Mouse (Mus musculus): ENCODE data around the gene Shisa5. TPM values are rescaled to one million over a fixed set of nuclear protein-coding genes. Genes with fewer than 3 reads are reported as not detected.

Shisa5 gene
- total and polyA plus RNA-seq, 3 experiments, result 41.0 to 71.7 TPM; not detected in 1

DNA sequence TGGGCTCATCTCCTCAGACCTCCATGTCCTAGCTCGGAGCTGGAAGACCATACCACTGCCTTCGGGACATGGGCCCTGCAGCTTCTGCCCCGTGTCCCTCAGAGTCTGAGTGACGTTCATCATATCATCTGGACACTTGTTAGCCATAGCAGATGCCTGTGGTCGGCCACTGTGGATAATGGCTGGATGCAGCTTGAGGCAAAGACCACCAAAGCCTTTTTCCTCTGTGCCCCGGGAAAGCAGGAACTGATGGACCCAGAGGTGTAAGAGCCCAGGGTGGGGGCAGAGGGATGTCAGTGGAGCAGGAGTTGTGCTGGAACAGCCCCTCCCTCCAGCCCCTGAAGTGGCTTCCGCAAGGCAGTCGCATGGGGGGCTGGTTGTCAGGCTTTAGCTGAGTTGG is 6.7 kb upstream of the Shisa5 start:
- Histone ChIP-seq H3K4me1 (ENCODE audit: control insufficient read depth in 1 of 2, insufficient read depth in 2 of 2, low read length in 2 of 2) (peaks cover 5 to 11% of the 10 kb centered on the region in 2 experiments), H3K9ac (ENCODE audit: control insufficient read depth, low read depth, low read length, poor library complexity, severe bottlenecking) (no peak overlapping the region), H3K27ac (ENCODE audit: control insufficient read depth, low read depth, low read length) (no peak overlapping the region), H3K36me3 (ENCODE audit: control insufficient read depth in 1 of 2, insufficient read depth in 2 of 2, low read length in 2 of 2) (peaks cover 0 to 7% of the 10 kb centered on the region in 2 experiments; a peak in 2 of 4 replicates), H3K79me2 (ENCODE audit: control insufficient read depth, insufficient read depth, low read length, poor library complexity) (no peaks in the 10 kb centered on the region), H3K27me3 (ENCODE audit: control insufficient read depth in 1 of 2, insufficient read depth in 2 of 2, low read length in 2 of 2) (no peaks in the 10 kb centered on the region), H3K9me3 (replicated peaks; ENCODE audit: insufficient read depth, low read length) (no peaks in the 10 kb centered on the region), H3K4me3 (ENCODE audit: control insufficient read depth in 1 of 2, insufficient read depth in 1 of 2, low read depth in 2 of 2, low read length in 2 of 2) (no peak overlapping the region)
- no peak for DNase-seq (ENCODE audit: low read depth, low spot score)
- TF ChIP-seq E2F4 (IDR thresholded peaks at IDR 0.05; ENCODE audit: borderline replicate concordance, low read depth, low read length) (no peak), CHD2 (IDR thresholded peaks at IDR 0.05; ENCODE audit: low read length) (no peak), KAT2A (conservative IDR thresholded peaks at IDR 0.05; ENCODE audit: low read depth, low read length) (no peak), MYC (IDR thresholded peaks at IDR 0.05; ENCODE audit: low read depth, low read length) (no peak)

DNA sequence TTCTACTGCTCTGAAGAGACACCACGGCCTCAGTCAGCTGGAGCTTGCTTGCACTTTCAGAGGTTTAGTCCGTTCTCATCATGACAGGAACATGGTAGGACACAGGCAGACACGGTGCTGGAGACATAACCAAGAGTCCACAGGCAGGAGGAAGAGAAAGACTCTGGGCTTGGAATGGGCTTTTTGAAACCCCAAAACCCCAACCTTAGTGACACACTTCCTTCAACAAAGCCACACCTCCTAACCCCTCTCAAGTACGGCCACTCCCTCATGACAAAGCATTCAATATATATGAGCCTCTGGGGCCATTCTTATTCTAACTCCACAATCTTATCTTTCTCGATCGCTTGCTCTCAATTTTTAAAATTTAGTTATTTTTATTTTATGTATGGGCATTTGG is 5.9 kb upstream of the Shisa5 start:
- Histone ChIP-seq H3K27me3 (ENCODE audit: control insufficient read depth in 1 of 2, insufficient read depth in 2 of 2, low read length in 2 of 2) (no peaks in the 10 kb centered on the region), H3K4me3 (ENCODE audit: control insufficient read depth in 1 of 2, insufficient read depth in 1 of 2, low read depth in 2 of 2, low read length in 2 of 2) (peak overlapping the region; percentile 37 to 43; a peak in 2 of 4 replicates), H3K9ac (ENCODE audit: control insufficient read depth, low read depth, low read length, poor library complexity, severe bottlenecking) (peak overlapping the region; percentile 59), H3K27ac (ENCODE audit: control insufficient read depth, low read depth, low read length) (peak overlapping the region; percentile 65), H3K36me3 (ENCODE audit: control insufficient read depth in 1 of 2, insufficient read depth in 2 of 2, low read length in 2 of 2) (peaks cover 0 to 7% of the 10 kb centered on the region in 2 experiments; a peak in 2 of 4 replicates), H3K4me1 (ENCODE audit: control insufficient read depth in 1 of 2, insufficient read depth in 2 of 2, low read length in 2 of 2) (peaks cover 5 to 11% of the 10 kb centered on the region in 2 experiments), H3K79me2 (ENCODE audit: control insufficient read depth, insufficient read depth, low read length, poor library complexity) (no peaks in the 10 kb centered on the region), H3K9me3 (replicated peaks; ENCODE audit: insufficient read depth, low read length) (no peaks in the 10 kb centered on the region)
- peak; percentile 38; the same call in 1 of the 2 replicates for TF ChIP-seq HCFC1 (IDR thresholded peaks at IDR 0.05; ENCODE audit: low read depth, low read length)
- TF ChIP-seq NELFE (IDR thresholded peaks at IDR 0.05; ENCODE audit: low read depth, low read length), result peak; percentile 38; the same call in 1 of the 2 replicates
- TF ChIP-seq ETS1 (IDR thresholded peaks at IDR 0.05; ENCODE audit: low read depth, low read length), result no peak
- TF ChIP-seq POLR2A (IDR thresholded peaks at IDR 0.05; ENCODE audit: control insufficient read depth in 1 of 2, insufficient read depth in 1 of 2, low read depth in 1 of 2, low read length in 2 of 2, poor library complexity in 1 of 2), result peak in 1 of 2 experiments; percentile 60; a peak in 1 of 4 replicates
- TF ChIP-seq NRF1 (IDR thresholded peaks at IDR 0.05; ENCODE audit: insufficient read depth, low read depth, low read length, poor library complexity, severe bottlenecking), result no peak
- no peak for TF ChIP-seq ZMIZ1 (IDR thresholded peaks at IDR 0.05; ENCODE audit: low read depth, low read length)
- TF ChIP-seq GABPA (IDR thresholded peaks at IDR 0.05; ENCODE audit: low read depth, low read length), result no peak
- no peak for TF ChIP-seq MAFK (IDR thresholded peaks at IDR 0.05; ENCODE audit: borderline replicate concordance, low read depth, low read length)
- no peak for TF ChIP-seq MAZ (IDR thresholded peaks at IDR 0.05; ENCODE audit: low read depth, low read length)
- peak; percentile 75 for DNase-seq (ENCODE audit: low read depth, low spot score)

DNA sequence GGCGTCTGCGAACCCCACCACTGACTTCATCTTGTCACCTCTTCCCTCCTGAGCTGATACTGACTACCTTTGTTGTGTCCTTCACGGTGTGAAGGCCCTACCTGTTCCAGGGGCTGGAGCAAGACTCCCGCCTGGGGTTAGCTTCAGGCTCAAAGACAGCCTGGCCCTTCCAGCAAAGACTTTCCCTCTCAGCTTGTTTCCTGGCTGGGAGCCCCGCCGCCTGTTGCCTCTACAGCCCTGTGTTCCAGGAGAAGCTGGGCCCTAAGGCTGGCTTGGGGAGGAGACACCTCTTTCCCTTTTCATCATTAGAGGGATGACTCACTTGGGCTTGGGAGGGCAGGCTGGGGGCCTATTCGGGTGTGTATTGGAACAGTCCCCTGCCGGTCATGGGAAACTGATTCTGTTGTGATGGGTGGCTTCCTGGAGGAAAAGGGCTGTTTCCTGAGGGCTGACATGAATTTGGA is 568 bp downstream of the Shisa5 start:
- Histone ChIP-seq H3K4me1 (ENCODE audit: control insufficient read depth in 1 of 2, insufficient read depth in 2 of 2, low read length in 2 of 2) (peaks cover 0 to 4% of the 10 kb centered on the region in 2 experiments; a peak in 1 of 4 replicates), H3K27ac (ENCODE audit: control insufficient read depth, low read depth, low read length) (peak overlapping the region; percentile 1; the same call in 1 of the 2 replicates), H3K27me3 (ENCODE audit: control insufficient read depth in 1 of 2, insufficient read depth in 2 of 2, low read length in 2 of 2) (no peaks in the 10 kb centered on the region), H3K36me3 (ENCODE audit: control insufficient read depth in 1 of 2, insufficient read depth in 2 of 2, low read length in 2 of 2) (peaks cover 0 to 2% of the 10 kb centered on the region in 2 experiments; a peak in 2 of 4 replicates), H3K4me3 (ENCODE audit: control insufficient read depth in 1 of 2, insufficient read depth in 1 of 2, low read depth in 2 of 2, low read length in 2 of 2) (peak overlapping the region; percentile 87 to 94), H3K9ac (ENCODE audit: control insufficient read depth, low read depth, low read length, poor library complexity, severe bottlenecking) (peak overlapping the region; percentile 84), H3K9me3 (replicated peaks; ENCODE audit: insufficient read depth, low read length) (no peaks in the 10 kb centered on the region), H3K79me2 (ENCODE audit: control insufficient read depth, insufficient read depth, low read length, poor library complexity) (peaks cover 2% of the 10 kb centered on the region; the same call in 1 of the 2 replicates)
- 0 out of 4 replicates have a peak, but pooled peaks of 1 of the 2 experiments have one; percentile 18 for TF ChIP-seq POLR2A (IDR thresholded peaks at IDR 0.05; ENCODE audit: control insufficient read depth in 1 of 2, insufficient read depth in 1 of 2, low read depth in 1 of 2, low read length in 2 of 2, poor library complexity in 1 of 2)
- TF ChIP-seq JUND (IDR thresholded peaks at IDR 0.05; ENCODE audit: low read depth, low read length), result no peak
- DNase-seq (ENCODE audit: low read depth, low spot score), result peak; percentile 51

Data from MEL (cell line).